In genomic region chr15:83241961-83242680, GRCm38 (mm10) we compare ENCODE assay signal across 25 mouse cellular contexts. TPM values are rescaled to one million over a fixed set of nuclear protein-coding genes. Genes with fewer than 3 reads are reported as not detected.
DNase-seq lines count a peak whose midpoint lies in the region; ATAC-seq and TF ChIP-seq lines count a peak whose summit lies in the region.
"Had no signal": no experiment of that assay in that cellular context is flagged by ENCODE, and none has a peak within 500 bp of the region (broad histone marks: within the 10 kb centered on the region; RNA-seq: fewer than 3 reads in every experiment).

No protein-coding gene starts in this region.

- H3K27ac ChIP-seq in kidney, adult 2 months (ENCODE audit: insufficient read depth, low read depth, low read length), result 0 out of 2 replicates have a peak overlapping the region, but pooled peaks have one; percentile 39
- no peak overlapping the region for H3K27ac ChIP-seq in kidney, embryonic 15.5 days
- no peak overlapping the region for H3K27ac ChIP-seq in lung, postnatal 0 days (ENCODE audit: low read length)
- no peak overlapping the region for H3K27ac ChIP-seq in MEL (ENCODE audit: control insufficient read depth, low read depth, low read length)
- H3K27ac ChIP-seq: heart, embryonic 13.5 days; hindbrain, embryonic 10.5 days; hindbrain, embryonic 15.5 days; limb, embryonic 10.5 days; limb, embryonic 15.5 days; macrophage; midbrain, embryonic 13.5 days; neural tube, embryonic 13.5 days had no signal

- TF ChIP-seq CTCF in kidney, adult 2 months (conservative IDR thresholded peaks at IDR 0.05; ENCODE audit: insufficient read depth, insufficient read length, low read depth, low read length), result no peak
- TF ChIP-seq CTCF in lung, postnatal 0 days (IDR thresholded peaks at IDR 0.05), result 0 out of 2 replicates have a peak, but pooled peaks have one; percentile 13
- peak in 1 of 3 experiments; percentile 6; a peak in 2 of 6 replicates for TF ChIP-seq CTCF in MEL (IDR thresholded peaks at IDR 0.05 in 2 of 3, conservative IDR thresholded peaks at IDR 0.05 in 1 of 3; ENCODE audit: control insufficient read depth in 1 of 3, insufficient read depth in 1 of 3, low read depth in 2 of 3, low read length in 3 of 3, poor library complexity in 1 of 3, severe bottlenecking in 1 of 3)

- H3K27me3 ChIP-seq in kidney, adult 2 months (replicated peaks; ENCODE audit: control insufficient read depth, insufficient read depth, low read length), result no peaks in the 10 kb centered on the region
- H3K27me3 ChIP-seq in kidney, embryonic 15.5 days, result no peaks in the 10 kb centered on the region
- no peaks in the 10 kb centered on the region for H3K27me3 ChIP-seq in lung, postnatal 0 days (replicated peaks; ENCODE audit: insufficient read depth, low read length)
- no peaks in the 10 kb centered on the region; a peak in 1 of 4 replicates for H3K27me3 ChIP-seq in MEL (ENCODE audit: control insufficient read depth in 1 of 2, insufficient read depth in 2 of 2, low read length in 2 of 2)
- H3K27me3 ChIP-seq: hindbrain, embryonic 15.5 days; limb, embryonic 15.5 days; midbrain, embryonic 13.5 days; neural tube, embryonic 13.5 days had no signal

- H3K9ac ChIP-seq in kidney, embryonic 15.5 days, result no peak overlapping the region
- no peak overlapping the region for H3K9ac ChIP-seq in lung, postnatal 0 days (replicated peaks; ENCODE audit: low read depth)
- H3K9ac ChIP-seq in MEL (ENCODE audit: control insufficient read depth, low read depth, low read length, poor library complexity, severe bottlenecking), result no peak overlapping the region
- H3K9ac ChIP-seq: heart, embryonic 13.5 days; hindbrain, embryonic 15.5 days; limb, embryonic 15.5 days; midbrain, embryonic 13.5 days; neural tube, embryonic 13.5 days had no signal

- no peak for TF ChIP-seq RAD21 in MEL (IDR thresholded peaks at IDR 0.05; ENCODE audit: low read depth, low read length)

- no peaks in the 10 kb centered on the region for H3K36me3 ChIP-seq in kidney, adult 2 months (ENCODE audit: control insufficient read depth, insufficient read depth, low read length)
- no peaks in the 10 kb centered on the region for H3K36me3 ChIP-seq in kidney, embryonic 15.5 days
- H3K36me3 ChIP-seq in lung, postnatal 0 days (ENCODE audit: insufficient read depth, low read length), result no peaks in the 10 kb centered on the region
- no peaks in the 10 kb centered on the region for H3K36me3 ChIP-seq in MEL (ENCODE audit: control insufficient read depth in 1 of 2, insufficient read depth in 2 of 2, low read length in 2 of 2)
- H3K36me3 ChIP-seq: heart, embryonic 13.5 days; hindbrain, embryonic 10.5 days; hindbrain, embryonic 15.5 days; limb, embryonic 10.5 days; limb, embryonic 15.5 days; midbrain, embryonic 13.5 days; neural tube, embryonic 13.5 days had no signal

- 82% methylated on average over 4 of the region's 4 CpGs for WGBS in kidney, adult 2 months
- 84% methylated on average over 4 of the region's 4 CpGs for WGBS in kidney, embryonic 15.5 days
- 73% methylated on average over 4 of the region's 4 CpGs for WGBS in lung, postnatal 0 days

- no peaks in the 10 kb centered on the region for H3K79me2 ChIP-seq in MEL (ENCODE audit: control insufficient read depth, insufficient read depth, low read length, poor library complexity)

- TF ChIP-seq POLR2A in kidney, adult 2 months (IDR thresholded peaks at IDR 0.05; ENCODE audit: low read depth, low read length), result no peak
- no peak for TF ChIP-seq POLR2A in MEL (IDR thresholded peaks at IDR 0.05; ENCODE audit: control insufficient read depth in 1 of 2, insufficient read depth in 1 of 2, low read depth in 1 of 2, low read length in 2 of 2, poor library complexity in 1 of 2)

- no peaks in the 10 kb centered on the region; the same call in 1 of the 2 replicates for H3K4me1 ChIP-seq in kidney, adult 2 months (ENCODE audit: control insufficient read depth, insufficient read depth, low read length)
- H3K4me1 ChIP-seq in kidney, embryonic 15.5 days, result 0 out of 2 replicates have a peak, but pooled peaks cover 8% of the 10 kb centered on the region
- H3K4me1 ChIP-seq in lung, postnatal 0 days (ENCODE audit: insufficient read depth, low read depth, low read length), result no peaks in the 10 kb centered on the region
- H3K4me1 ChIP-seq in MEL (ENCODE audit: control insufficient read depth in 1 of 2, insufficient read depth in 2 of 2, low read length in 2 of 2), result no peaks in the 10 kb centered on the region
- H3K4me1 ChIP-seq: hindbrain, embryonic 15.5 days; limb, embryonic 10.5 days; limb, embryonic 15.5 days; midbrain, embryonic 13.5 days; neural tube, embryonic 13.5 days had no signal

- H3K4me3 ChIP-seq in kidney, adult 2 months (ENCODE audit: insufficient read depth, low read depth, low read length), result no peak overlapping the region
- no peak overlapping the region for H3K4me3 ChIP-seq in kidney, embryonic 15.5 days (replicated peaks)
- no peak overlapping the region for H3K4me3 ChIP-seq in lung, postnatal 0 days (ENCODE audit: low read depth, low read length)
- H3K4me3 ChIP-seq in MEL (ENCODE audit: control insufficient read depth in 1 of 2, insufficient read depth in 1 of 2, low read depth in 2 of 2, low read length in 2 of 2), result no peak overlapping the region
- H3K4me3 ChIP-seq: heart, embryonic 13.5 days; hindbrain, embryonic 10.5 days; hindbrain, embryonic 15.5 days; limb, embryonic 10.5 days; limb, embryonic 15.5 days; midbrain, embryonic 13.5 days; neural tube, embryonic 13.5 days had no signal

- no peak overlapping the region for H3K4me2 ChIP-seq in kidney, embryonic 15.5 days
- no peak overlapping the region for H3K4me2 ChIP-seq in lung, postnatal 0 days (replicated peaks; ENCODE audit: low read depth, low read length)
- H3K4me2 ChIP-seq: heart, embryonic 13.5 days; hindbrain, embryonic 15.5 days; limb, embryonic 15.5 days; midbrain, embryonic 13.5 days; neural tube, embryonic 13.5 days had no signal

- H3K9me3 ChIP-seq in kidney, embryonic 15.5 days (replicated peaks), result no peaks in the 10 kb centered on the region
- H3K9me3 ChIP-seq in lung, postnatal 0 days (ENCODE audit: low read length), result no peaks in the 10 kb centered on the region
- H3K9me3 ChIP-seq in MEL (replicated peaks; ENCODE audit: insufficient read depth, low read length), result no peaks in the 10 kb centered on the region
- H3K9me3 ChIP-seq: heart, embryonic 13.5 days; hindbrain, embryonic 10.5 days; hindbrain, embryonic 15.5 days; limb, embryonic 10.5 days; limb, embryonic 15.5 days; midbrain, embryonic 13.5 days; neural tube, embryonic 13.5 days had no signal

- ATAC-seq in kidney, embryonic 15.5 days (replicated peaks; ENCODE audit: low FRiP score), result no peak
- ATAC-seq in lung, postnatal 0 days, result no peak
- ATAC-seq: CD4-positive, CD25-positive, alpha-beta regulatory T cell, adult 4 months; forebrain, embryonic 14.5 days; midbrain, embryonic 13.5 days had no signal

- no peak for TF ChIP-seq EP300 in lung, postnatal 0 days (IDR thresholded peaks at IDR 0.05)
- TF ChIP-seq EP300 in MEL (IDR thresholded peaks at IDR 0.05; ENCODE audit: low read depth in 1 of 2, low read length in 2 of 2), result no peak

- no peak for DNase-seq in kidney, adult 2 months
- no peak for DNase-seq in lung, postnatal 0 days (ENCODE audit: low spot score)
- DNase-seq in lung, adult 18-20 months, result no peak
- DNase-seq in MEL (ENCODE audit: low read depth, low spot score), result no peak
- DNase-seq in layer of hippocampus, adult 9-10 months (ENCODE audit: low spot score), result no peak
- no peak for DNase-seq in right cerebral cortex, postnatal 4 days
- DNase-seq: adrenal gland, adult 8-10 months; cerebellum, adult 8-10 months; cerebellum, postnatal 25 days; gastrocnemius, postnatal 25 days; heart, adult 18-20 months; heart, postnatal 10 days; lung, postnatal 10 days had no signal

TF ChIP-seq in MEL, 35 proteins besides CTCF, POLR2A, EP300 and RAD21:
- no peak for TF ChIP-seq ZMIZ1 (IDR thresholded peaks at IDR 0.05; ENCODE audit: low read depth, low read length)
- peak; percentile 81 for TF ChIP-seq ZNF384 (IDR thresholded peaks at IDR 0.05; ENCODE audit: low read depth, low read length)
- TF ChIP-seq MEF2A (IDR thresholded peaks at IDR 0.05; ENCODE audit: extremely low read depth, insufficient replicate concordance, low read depth, low read length, poor library complexity, severe bottlenecking), result no peak
- no peak for TF ChIP-seq ETS1 (IDR thresholded peaks at IDR 0.05; ENCODE audit: low read depth, low read length)
- no peak for TF ChIP-seq JUND (IDR thresholded peaks at IDR 0.05; ENCODE audit: low read depth, low read length)
- TF ChIP-seq ZKSCAN1 (IDR thresholded peaks at IDR 0.05; ENCODE audit: low read depth, low read length), result no peak
- no peak for TF ChIP-seq POLR2AphosphoS2 (IDR thresholded peaks at IDR 0.05; ENCODE audit: low read length)

RNA-seq across cellular contexts. Expression of gene A4galt, which starts 9.5 kb away (rescaled TPM):
- 53.5 and 56.0 TPM in 2 replicates for polyA plus RNA-seq in kidney, adult 2 months (2012; rRNA removed)
- 19.1 and 20.8 TPM in 2 replicates for polyA plus RNA-seq in kidney, embryonic 15.5 days (2015; fragmentation: Nextera tagmentation; extraction: Ambion mirVana)
- polyA plus RNA-seq in lung, postnatal 0 days (2015; fragmentation: Nextera tagmentation; extraction: Ambion mirVana), result 15.2 and 16.0 TPM in 2 replicates
- total RNA-seq in MEL (2012; rRNA removed), result not detected in 2 replicates
- polyA plus RNA-seq in MEL (2012; ENCODE audit: insufficient read depth in 1 of 2, insufficient read length in 2 of 2, low read depth in 1 of 2, low replicate concordance in 2 of 2, missing spikeins in 1 of 2), result not detected
- total RNA-seq: megakaryocyte-erythroid progenitor cell, adult 5-6 weeks had no signal
- polyA plus RNA-seq: CD4-positive, CD25-positive, alpha-beta regulatory T cell, adult 4 months; limb, embryonic 10.5 days had no signal

Comparison
In these comparisons a context has a peak if more than half of its experiments do, and no peak if none do; other contexts are left out.
1. RNA of gene A4galt, which starts 9.5 kb away (polyA plus RNA-seq): 53.5 to 56.0 TPM in kidney, adult 2 months, 19.1 to 20.8 TPM in kidney, embryonic 15.5 days and 15.2 to 16.0 TPM in lung, postnatal 0 days; not detected in MEL; every median in the first group is over 10 times any median in the second.